Mouse (Mus musculus): Measurements from ENCODE around the gene Top1. TPM values are rescaled to one million over a fixed set of nuclear protein-coding genes. Genes with fewer than 3 reads are reported as not detected.

The Top1 gene
- polyA plus RNA-seq, 1 experiment from 2014 or later: 80.7 TPM

DNA sequence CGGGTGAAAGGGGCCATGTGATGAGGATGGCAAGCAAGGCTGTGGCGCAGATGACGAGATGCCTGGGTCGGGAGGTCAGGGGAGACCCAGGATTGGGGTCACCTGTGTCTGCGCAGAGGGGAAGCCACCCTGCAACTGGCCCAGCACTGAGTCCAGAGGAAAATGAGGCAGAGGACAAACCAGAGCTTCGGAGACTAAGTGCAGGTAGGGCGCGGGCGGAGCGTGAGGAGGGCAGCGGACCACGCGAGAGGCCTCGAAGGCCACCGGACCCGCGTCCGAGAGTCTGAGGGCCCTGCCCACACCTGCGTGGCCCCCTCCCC lies 85.1 kb downstream of the Top1 start:
- no peaks in the 10 kb centered on the region for H3K27me3 ChIP-seq
- in situ Hi-C loops (cut with MboI; ENCODE audit: low pct_unique_long_range_greater_than_20kb): no loop called here
- ATAC-seq (no peak), DNase-seq (ENCODE audit: low read depth, low spot score) (no peak)
- CTCF ChIA-PET: interaction anchor here (1.5 to 5.3 kb wide), 4 partner anchors 10 to 153 kb away, joined by 4 to 60 read pairs (median 7); no protein-coding TSS in a partner anchor
- POLR2A ChIA-PET: interaction anchor here (1.0 to 1.6 kb wide), 3 partner anchors 36 to 154 kb away, joined by 3 to 4 read pairs (median 4); no protein-coding TSS in a partner anchor
- no peak for TF ChIP-seq CTCF (IDR thresholded peaks at IDR 0.05)

DNA sequence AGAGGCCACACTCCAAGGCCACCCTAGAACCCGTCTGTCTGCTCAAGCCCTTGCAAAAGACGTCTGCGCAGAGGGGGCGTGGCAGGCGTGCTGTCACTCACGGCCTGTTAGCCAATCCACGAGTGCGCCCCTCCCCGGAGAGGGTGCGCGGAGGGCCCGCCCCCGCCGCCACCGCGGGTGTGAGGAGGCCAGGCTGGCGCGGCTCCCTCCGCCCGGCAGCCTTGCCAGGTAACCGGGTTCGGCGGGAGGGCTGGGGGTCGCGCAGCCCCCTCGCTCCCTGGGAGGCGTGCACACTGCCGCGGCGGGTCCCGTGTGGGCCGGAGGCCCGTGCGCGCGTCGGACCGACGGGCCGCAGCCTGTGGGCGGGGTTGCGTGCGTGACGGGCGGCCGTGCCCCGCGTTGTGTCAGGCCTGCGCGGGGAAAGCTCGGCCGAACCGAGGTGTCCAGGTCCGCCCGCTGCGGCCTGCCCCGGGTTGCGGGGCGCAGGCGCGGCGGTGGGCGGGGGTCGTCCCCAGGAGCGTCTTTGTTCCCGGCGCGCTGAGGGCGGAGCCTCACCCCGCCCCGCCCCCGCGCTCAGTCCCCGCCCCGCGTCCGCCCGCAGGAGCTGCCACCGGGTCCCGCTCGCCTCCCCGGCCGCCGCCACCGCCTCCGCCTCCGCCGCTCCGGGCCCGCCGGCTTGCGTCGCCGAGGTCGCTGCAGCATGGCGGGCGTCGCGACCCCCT lies 85.6 kb downstream of the Top1 start, which contains the start of gene Plcg1:
TSS of gene Plcg1 (plus strand) at position 184 of the 722 bp plus-strand sequence.
- POLR2A ChIA-PET: interaction anchor here (1.3 to 1.6 kb wide), 2 partner anchors 36 to 145 kb away, joined by 3 to 4 read pairs; no protein-coding TSS in a partner anchor
- CTCF ChIA-PET: interaction anchor here (1.5 to 5.3 kb wide), 5 partner anchors 9 to 154 kb away, joined by 4 to 60 read pairs (median 9); no protein-coding TSS in a partner anchor
- ATAC-seq (peak; percentile 85), DNase-seq (ENCODE audit: low read depth, low spot score) (no peak)
- in situ Hi-C loops (cut with MboI; ENCODE audit: low pct_unique_long_range_greater_than_20kb): no loop called here
- H3K27me3 ChIP-seq: no peaks in the 10 kb centered on the region
- no peak for TF ChIP-seq CTCF (IDR thresholded peaks at IDR 0.05)

DNA sequence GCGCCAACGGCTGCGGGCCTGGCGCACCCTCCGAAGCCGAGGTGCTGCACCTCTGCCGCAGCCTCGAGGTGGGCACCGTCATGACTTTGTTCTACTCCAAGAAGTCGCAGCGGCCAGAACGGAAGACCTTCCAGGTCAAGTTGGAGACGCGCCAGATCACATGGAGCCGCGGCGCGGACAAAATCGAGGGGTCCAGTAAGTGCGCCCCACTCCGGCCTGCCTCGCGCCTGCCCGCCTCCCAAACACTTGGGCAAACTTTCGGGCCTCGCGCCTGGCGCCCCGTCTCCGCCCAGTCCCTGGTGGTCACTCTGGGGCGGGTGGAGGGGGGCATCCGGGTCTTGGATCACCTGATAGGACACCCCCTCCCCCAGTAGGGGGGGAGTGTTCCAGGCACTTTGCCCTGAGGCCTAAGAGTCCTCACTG lies 86.2 kb downstream of the Top1 start:
- in situ Hi-C loops (cut with MboI; ENCODE audit: low pct_unique_long_range_greater_than_20kb): no loop called here
- DNase-seq (ENCODE audit: low read depth, low spot score) (no peak), ATAC-seq (peak; percentile 18)
- no peak for TF ChIP-seq CTCF (IDR thresholded peaks at IDR 0.05)
- ChIA-PET POLR2A (interaction anchor here (1.6 kb wide), 1 partner anchor 35 kb away, joined by 4 read pairs; no protein-coding TSS in a partner anchor), CTCF (interaction anchor here (2.3 kb wide), 2 partner anchors 12 to 153 kb away, joined by 9 to 12 read pairs; no protein-coding TSS in a partner anchor)
- H3K27me3 ChIP-seq: no peaks in the 10 kb centered on the region

DNA sequence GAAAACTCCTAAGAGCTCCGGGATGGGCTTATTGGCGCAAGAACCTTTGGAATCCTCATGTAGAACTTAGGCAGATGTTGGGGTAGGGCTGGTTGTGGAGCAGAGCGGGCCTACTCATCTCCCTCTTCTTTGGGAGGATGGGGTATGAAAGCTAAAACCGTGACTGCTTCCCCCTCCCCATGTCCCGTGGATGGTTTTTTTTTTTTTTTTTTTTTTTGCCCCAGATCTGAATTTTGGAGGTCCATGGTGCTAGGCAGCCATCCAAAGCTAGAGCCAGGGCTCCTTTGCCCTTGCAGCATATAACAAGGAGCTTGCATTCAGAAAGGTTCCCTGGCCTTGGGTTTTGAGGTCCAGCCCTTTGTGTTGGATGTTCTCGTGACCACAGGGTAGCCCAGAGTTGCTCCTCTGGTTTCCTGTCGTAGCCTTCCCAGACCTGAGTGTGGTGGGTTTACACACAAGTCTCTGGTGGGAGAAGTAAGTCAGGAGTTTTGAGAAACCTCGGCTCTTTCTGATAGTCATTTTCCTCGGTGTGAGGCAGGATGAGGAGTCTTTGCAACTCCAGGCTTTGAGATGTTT lies 86.8 kb downstream of the Top1 start:
- ChIA-PET POLR2A (interaction anchor here (0.6 kb wide), 1 partner anchor 25 kb away, joined by 3 read pairs; no protein-coding TSS in a partner anchor), CTCF (interaction anchor here (2.3 kb wide), 2 partner anchors 11 to 153 kb away, joined by 9 to 12 read pairs; no protein-coding TSS in a partner anchor)
- no peaks in the 10 kb centered on the region for H3K27me3 ChIP-seq
- ATAC-seq (no peak), DNase-seq (ENCODE audit: low read depth, low spot score) (no peak)
- in situ Hi-C loops (cut with MboI; ENCODE audit: low pct_unique_long_range_greater_than_20kb): no loop called here
- TF ChIP-seq CTCF (IDR thresholded peaks at IDR 0.05): no peak

DNA sequence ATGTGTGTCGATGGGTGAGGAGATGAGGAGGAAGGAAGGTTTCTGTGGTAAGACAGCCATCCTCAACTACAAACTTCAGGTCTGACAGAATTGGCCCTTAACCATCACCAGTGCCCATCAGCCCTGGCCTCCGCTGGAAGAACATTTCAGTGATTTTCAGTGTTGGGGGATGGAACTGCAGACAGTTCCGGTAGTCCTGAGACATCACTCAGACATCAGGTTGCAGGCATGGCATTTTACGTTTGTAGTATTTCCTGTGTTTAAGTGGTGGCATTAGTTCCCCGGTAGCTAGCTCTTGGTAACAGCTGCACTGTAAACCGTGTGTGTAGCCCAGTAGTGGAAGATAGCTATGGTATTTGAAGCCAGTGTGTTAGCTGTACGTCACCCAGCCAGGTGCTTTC lies 87.4 kb downstream of the Top1 start:
- no peak for DNase-seq (ENCODE audit: low read depth, low spot score)
- no peaks in the 10 kb centered on the region for H3K27me3 ChIP-seq
- ChIA-PET CTCF (interaction anchor here (2.3 kb wide), 2 partner anchors 11 to 152 kb away, joined by 9 to 12 read pairs; no protein-coding TSS in a partner anchor), POLR2A (interaction anchor here (0.6 kb wide), 1 partner anchor 25 kb away, joined by 3 read pairs; no protein-coding TSS in a partner anchor)
- no peak for ATAC-seq
- no peak for TF ChIP-seq CTCF (IDR thresholded peaks at IDR 0.05)
- in situ Hi-C loops (cut with MboI; ENCODE audit: low pct_unique_long_range_greater_than_20kb): no loop called here

DNA sequence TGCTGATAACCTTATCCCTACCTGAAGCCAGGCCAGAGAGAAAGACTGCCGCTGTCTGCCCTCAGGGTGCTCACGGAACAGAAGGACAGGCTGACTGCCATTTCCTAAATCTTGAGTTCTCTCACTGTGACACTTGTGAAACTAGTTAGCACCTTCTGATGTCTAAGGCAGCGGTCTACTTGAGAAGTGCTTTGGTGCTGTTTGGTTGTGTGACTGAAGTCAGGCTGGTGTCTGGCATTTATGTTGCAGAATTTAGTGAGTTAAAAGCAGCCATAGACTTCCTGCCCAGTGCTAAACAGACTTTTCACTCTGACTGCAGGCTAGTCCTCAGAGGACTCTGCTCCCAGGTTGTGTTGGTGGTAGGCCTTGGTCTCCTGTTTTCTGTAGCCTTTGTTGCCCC lies 88.6 kb downstream of the Top1 start:
- ChIA-PET POLR2A (interaction anchor here (1.0 kb wide), 1 partner anchor 147 kb away, joined by 3 read pairs; no protein-coding TSS in a partner anchor), CTCF (interaction anchor here (0.8 to 1.9 kb wide), 2 partner anchors 10 to 148 kb away, joined by 3 to 12 read pairs; no protein-coding TSS in a partner anchor)
- in situ Hi-C loops (cut with MboI; ENCODE audit: low pct_unique_long_range_greater_than_20kb): no loop called here
- H3K27me3 ChIP-seq: no peaks in the 10 kb centered on the region
- TF ChIP-seq CTCF (IDR thresholded peaks at IDR 0.05): no peak
- ATAC-seq (no peak), DNase-seq (ENCODE audit: low read depth, low spot score) (no peak)

DNA sequence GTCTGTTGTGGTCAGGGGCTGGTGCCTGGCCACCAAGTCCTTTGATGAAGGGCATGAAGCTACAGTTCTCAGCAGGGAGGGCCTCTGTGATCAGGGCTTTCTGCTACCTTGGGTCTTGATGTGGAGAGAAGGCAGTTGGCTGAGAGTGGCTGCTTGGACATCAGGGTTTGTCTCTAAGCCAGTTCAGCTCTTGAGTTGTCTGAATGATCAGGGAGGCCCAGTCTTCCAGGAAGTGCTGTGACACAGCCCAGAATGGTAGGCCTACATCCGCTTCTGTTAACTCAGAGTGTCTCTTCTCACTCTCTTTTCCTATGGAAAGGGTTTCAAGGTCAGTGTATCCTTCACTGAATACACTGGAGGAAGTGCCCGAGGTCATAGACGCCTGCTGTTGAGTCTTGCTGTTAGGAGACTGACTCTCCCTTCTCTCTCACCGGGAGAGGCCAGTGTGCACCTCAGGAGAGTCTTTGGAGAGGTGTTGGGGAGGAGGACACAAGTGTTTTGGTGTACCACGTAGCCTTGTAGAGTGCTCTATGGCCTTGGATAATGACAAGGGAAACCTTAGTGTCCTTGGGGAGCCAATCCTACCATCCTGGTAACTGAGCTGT lies 90.1 kb downstream of the Top1 start:
- CTCF ChIA-PET: interaction anchor here (1.9 kb wide), 1 partner anchor 8 kb away, joined by 12 read pairs; no protein-coding TSS in a partner anchor
- DNase-seq (ENCODE audit: low read depth, low spot score) (no peak), ATAC-seq (no peak)
- no peaks in the 10 kb centered on the region for H3K27me3 ChIP-seq
- POLR2A ChIA-PET: interaction anchor here (1.0 kb wide), 1 partner anchor 146 kb away, joined by 3 read pairs; no protein-coding TSS in a partner anchor
- in situ Hi-C loops (cut with MboI; ENCODE audit: low pct_unique_long_range_greater_than_20kb): no loop called here
- no peak for TF ChIP-seq CTCF (IDR thresholded peaks at IDR 0.05)

DNA sequence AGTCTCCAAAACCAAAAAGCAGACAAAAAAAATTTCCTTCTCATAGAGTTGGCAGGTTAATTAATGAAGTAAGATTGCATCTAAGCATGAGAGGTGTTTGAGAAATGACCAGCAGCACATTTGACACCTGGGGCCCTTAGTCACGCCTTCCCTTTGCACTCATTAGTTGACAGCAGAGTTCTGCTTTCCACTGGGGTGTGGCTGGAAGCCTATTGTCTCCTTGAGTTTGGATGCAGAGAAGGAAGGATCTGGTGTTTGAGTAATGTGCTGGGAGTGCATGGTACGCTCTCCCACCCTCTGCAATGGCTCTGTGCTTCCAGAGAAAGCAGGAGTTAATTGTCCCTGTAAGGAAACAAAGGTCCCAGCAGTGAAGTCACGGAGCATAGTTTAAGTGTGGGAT lies 90.8 kb downstream of the Top1 start:
- in situ Hi-C loops (cut with MboI; ENCODE audit: low pct_unique_long_range_greater_than_20kb): no loop called here
- CTCF ChIA-PET: no interaction called here
- no peak for ATAC-seq
- no peak for TF ChIP-seq CTCF (IDR thresholded peaks at IDR 0.05)
- POLR2A ChIA-PET: no interaction called here
- DNase-seq (ENCODE audit: low read depth, low spot score): no peak
- no peaks in the 10 kb centered on the region for H3K27me3 ChIP-seq

DNA sequence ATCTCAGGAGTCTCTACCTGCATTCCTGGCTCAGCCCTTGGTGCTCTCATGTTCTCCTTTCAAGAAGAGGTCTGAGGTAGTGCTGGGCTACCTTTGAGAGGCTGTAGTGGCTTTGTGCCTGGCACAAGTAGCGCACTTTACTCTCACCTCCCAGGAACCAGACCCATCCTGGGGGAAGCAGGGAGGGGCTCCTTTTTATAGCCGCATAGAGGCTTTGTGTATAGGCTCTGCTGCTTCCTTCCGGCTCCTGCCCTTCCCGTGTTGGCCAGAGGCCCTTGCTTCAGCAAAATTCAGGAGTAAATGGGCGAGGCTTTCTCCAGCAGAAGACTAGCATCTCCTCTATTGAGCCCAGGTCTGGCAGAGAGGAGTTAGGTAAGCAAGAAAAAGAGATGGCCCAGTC lies 92.7 kb downstream of the Top1 start:
- no peaks in the 10 kb centered on the region for H3K27me3 ChIP-seq
- ChIA-PET POLR2A (no interaction called here), CTCF (no interaction called here)
- no peak for TF ChIP-seq CTCF (IDR thresholded peaks at IDR 0.05)
- no peak for DNase-seq (ENCODE audit: low read depth, low spot score)
- no peak for ATAC-seq
- in situ Hi-C loops (cut with MboI; ENCODE audit: low pct_unique_long_range_greater_than_20kb): no loop called here

DNA sequence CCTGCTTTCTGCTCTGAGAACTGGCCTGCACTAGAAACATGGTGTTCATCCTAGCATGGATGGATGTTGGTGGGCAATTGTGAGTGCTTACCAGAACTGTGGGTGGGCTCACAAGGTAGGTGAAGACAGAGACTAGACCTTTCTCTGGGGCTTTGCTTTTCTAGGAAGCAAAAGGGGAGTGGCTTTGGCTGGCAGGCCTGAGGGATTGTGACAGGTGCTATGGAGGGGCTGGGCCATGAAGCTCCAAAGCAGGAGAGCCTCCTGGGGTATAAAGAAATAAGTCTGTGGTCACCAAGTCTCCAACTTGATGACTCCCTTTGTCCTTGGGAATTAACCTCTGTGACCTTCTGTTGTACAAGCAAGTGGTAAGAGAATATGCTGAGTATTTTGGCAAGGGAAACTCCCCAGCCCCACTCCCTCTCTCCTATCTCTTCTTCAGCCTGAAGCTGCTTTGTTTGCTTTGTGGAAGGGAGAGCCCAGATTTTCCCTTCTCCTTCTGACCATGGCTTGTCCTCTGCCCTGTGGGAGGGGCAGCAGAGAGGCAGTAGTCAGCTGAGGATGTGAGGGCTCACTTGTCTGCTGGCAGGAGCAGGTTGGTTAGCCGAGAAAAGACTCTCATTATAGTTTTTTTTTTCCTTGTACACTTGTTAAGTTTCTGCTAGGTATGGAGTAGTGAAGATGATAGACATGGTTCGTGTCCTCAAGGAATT lies 94.1 kb downstream of the Top1 start:
- ChIA-PET CTCF (interaction anchor here (0.8 to 1.4 kb wide), 3 partner anchors 10 to 145 kb away, joined by 3 to 5 read pairs (median 4); partner anchors contain the start of gene Plcg1), POLR2A (no interaction called here)
- no peak for TF ChIP-seq CTCF (IDR thresholded peaks at IDR 0.05)
- DNase-seq (ENCODE audit: low read depth, low spot score) (no peak), ATAC-seq (no peak)
- in situ Hi-C loops (cut with MboI; ENCODE audit: low pct_unique_long_range_greater_than_20kb): no loop called here
- no peaks in the 10 kb centered on the region for H3K27me3 ChIP-seq

Data from Patski (cell line).